Comparison of ENCODE assay signal across 8 mouse cellular contexts in genomic region chr16:18582426-18583148, GRCm38 (mm10). TPM values are rescaled to one million over a fixed set of nuclear protein-coding genes. Genes with fewer than 3 reads are reported as not detected.
DNase-seq lines count a peak whose midpoint lies in the region; ATAC-seq lines count a peak whose summit lies in the region.

No protein-coding gene starts in this region.

- WGBS in kidney, embryonic 16.5 days = 1% methylated on average over 58 of the region's 67 CpGs
- 2% methylated on average over 66 of the region's 67 CpGs for WGBS in embryonic facial prominence, embryonic 12.5 days
- 2% methylated on average over 67 of the region's 67 CpGs for WGBS in intestine, embryonic 16.5 days
- WGBS in neural tube, embryonic 13.5 days = under 1% methylated on average over 43 of the region's 67 CpGs

- DNase-seq in kidney, adult 11 months = no peak
- DNase-seq in natural killer cell, adult 2 months (ENCODE audit: low spot score in 2 of 2) = no peak
- no peak for DNase-seq in layer of hippocampus, adult 18-20 months (ENCODE audit: low spot score in 2 of 2)

- peak overlapping the region; percentile 43 for H3K4me3 ChIP-seq in kidney, embryonic 16.5 days (ENCODE audit: low read length)
- H3K4me3 ChIP-seq in embryonic facial prominence, embryonic 12.5 days = peak overlapping the region; percentile 36
- peak overlapping the region; percentile 48 for H3K4me3 ChIP-seq in intestine, embryonic 16.5 days (ENCODE audit: low read length)
- peak overlapping the region; percentile 36 for H3K4me3 ChIP-seq in neural tube, embryonic 13.5 days

- H3K4me2 ChIP-seq in kidney, embryonic 16.5 days (replicated peaks; ENCODE audit: low read depth, low read length) = peak overlapping the region; percentile 57
- H3K4me2 ChIP-seq in embryonic facial prominence, embryonic 12.5 days (replicated peaks) = peak overlapping the region; percentile 82
- H3K4me2 ChIP-seq in intestine, embryonic 16.5 days (ENCODE audit: low read depth, low read length) = peak overlapping the region; percentile 86
- peak overlapping the region; percentile 58 for H3K4me2 ChIP-seq in neural tube, embryonic 13.5 days

- H3K4me1 ChIP-seq in kidney, embryonic 16.5 days (ENCODE audit: insufficient read depth, low read length) = peaks cover 27% of the 10 kb centered on the region
- peaks cover 29% of the 10 kb centered on the region for H3K4me1 ChIP-seq in embryonic facial prominence, embryonic 12.5 days
- H3K4me1 ChIP-seq in intestine, embryonic 16.5 days (ENCODE audit: control insufficient read depth, insufficient read depth, low read length) = peaks cover 25% of the 10 kb centered on the region
- H3K4me1 ChIP-seq in neural tube, embryonic 13.5 days (replicated peaks) = peaks cover 33% of the 10 kb centered on the region

- H3K9me3 ChIP-seq in kidney, embryonic 16.5 days (ENCODE audit: low read length) = no peaks in the 10 kb centered on the region
- no peaks in the 10 kb centered on the region for H3K9me3 ChIP-seq in embryonic facial prominence, embryonic 12.5 days
- H3K9me3 ChIP-seq in intestine, embryonic 16.5 days (ENCODE audit: control insufficient read depth, low read length) = no peaks in the 10 kb centered on the region
- no peaks in the 10 kb centered on the region; the same call in 1 of the 2 replicates for H3K9me3 ChIP-seq in neural tube, embryonic 13.5 days

- no peaks in the 10 kb centered on the region for H3K36me3 ChIP-seq in kidney, embryonic 16.5 days (ENCODE audit: insufficient read depth, low read length)
- no peaks in the 10 kb centered on the region for H3K36me3 ChIP-seq in embryonic facial prominence, embryonic 12.5 days
- no peaks in the 10 kb centered on the region for H3K36me3 ChIP-seq in intestine, embryonic 16.5 days (ENCODE audit: control insufficient read depth, insufficient read depth, low read length)
- no peaks in the 10 kb centered on the region for H3K36me3 ChIP-seq in neural tube, embryonic 13.5 days

- ATAC-seq in kidney, embryonic 16.5 days (ENCODE audit: low FRiP score, low TSS enrichment) = no peak
- ATAC-seq in embryonic facial prominence, embryonic 12.5 days (ENCODE audit: insufficient number of reproducible peaks, insufficient read depth, low FRiP score, low TSS enrichment) = no peak
- ATAC-seq in intestine, embryonic 16.5 days = no peak
- no peak for ATAC-seq in neural tube, embryonic 13.5 days (ENCODE audit: low read depth)
- no peak for ATAC-seq in erythroid progenitor cell, adult 5-6 weeks (replicated peaks; ENCODE audit: low FRiP score, poor library complexity, severe bottlenecking)

- no peak overlapping the region for H3K27ac ChIP-seq in kidney, embryonic 16.5 days (ENCODE audit: low read length)
- 0 out of 2 replicates have a peak overlapping the region, but pooled peaks have one; percentile 41 for H3K27ac ChIP-seq in embryonic facial prominence, embryonic 12.5 days
- no peak overlapping the region for H3K27ac ChIP-seq in intestine, embryonic 16.5 days (ENCODE audit: low read length)
- no peak overlapping the region for H3K27ac ChIP-seq in neural tube, embryonic 13.5 days (replicated peaks)

- peaks cover 90% of the 10 kb centered on the region for H3K27me3 ChIP-seq in kidney, embryonic 16.5 days (ENCODE audit: insufficient read depth, low read length)
- H3K27me3 ChIP-seq in embryonic facial prominence, embryonic 12.5 days = peaks cover 92% of the 10 kb centered on the region
- H3K27me3 ChIP-seq in intestine, embryonic 16.5 days (replicated peaks; ENCODE audit: control insufficient read depth, insufficient read depth, low read length) = peaks cover 85% of the 10 kb centered on the region
- peaks cover 97% of the 10 kb centered on the region for H3K27me3 ChIP-seq in neural tube, embryonic 13.5 days

- H3K9ac ChIP-seq in kidney, embryonic 16.5 days (replicated peaks; ENCODE audit: low read length) = peak overlapping the region; percentile 32; the same call in 1 of the 2 replicates
- peak overlapping the region; percentile 28 for H3K9ac ChIP-seq in embryonic facial prominence, embryonic 12.5 days
- H3K9ac ChIP-seq in intestine, embryonic 16.5 days (ENCODE audit: low read depth, low read length) = peak overlapping the region; percentile 37; the same call in 1 of the 2 replicates
- H3K9ac ChIP-seq in neural tube, embryonic 13.5 days = no peak overlapping the region

RNA-seq across cellular contexts. Expression of gene Tbx1, which starts 7.9 kb away (rescaled TPM):
- polyA plus RNA-seq in kidney, embryonic 16.5 days (2015; fragmentation: Nextera tagmentation; extraction: Ambion mirVana) = 0.26 and 0.32 TPM in 2 replicates
- 19.6 and 21.9 TPM in 2 replicates for polyA plus RNA-seq in embryonic facial prominence, embryonic 12.5 days (2016; fragmentation: Nextera tagmentation; extraction: Ambion mirVana)
- polyA plus RNA-seq in intestine, embryonic 16.5 days (2015; fragmentation: Nextera tagmentation; extraction: Ambion mirVana) = 0.09 and 0.55 TPM in 2 replicates
- 1.5 and 2.2 TPM in 2 replicates for polyA plus RNA-seq in neural tube, embryonic 13.5 days (2015; fragmentation: Nextera tagmentation; extraction: Ambion mirVana)
- 1 to 10 TPM; 1.6 to 2.4 TPM for total RNA-seq in layer of hippocampus, adult 18-20 months (2021)
- not detected in 2 replicates for total RNA-seq in erythroid progenitor cell, adult 5-6 weeks (2015; ENCODE audit: low replicate concordance)
- not detected in 2 replicates for total RNA-seq in erythroid progenitor cell, adult 5-6 weeks (2017; ENCODE audit: low replicate concordance)

RNA-seq across cellular contexts. Expression of gene Gp1bb, which starts 39.6 kb away (rescaled TPM):
- 0.96 and 1.3 TPM in 2 replicates for polyA plus RNA-seq in kidney, embryonic 16.5 days (2015; fragmentation: Nextera tagmentation; extraction: Ambion mirVana)
- 4.3 and 4.7 TPM in 2 replicates for polyA plus RNA-seq in embryonic facial prominence, embryonic 12.5 days (2016; fragmentation: Nextera tagmentation; extraction: Ambion mirVana)
- 1.6 TPM in 2 replicates for polyA plus RNA-seq in intestine, embryonic 16.5 days (2015; fragmentation: Nextera tagmentation; extraction: Ambion mirVana)
- polyA plus RNA-seq in neural tube, embryonic 13.5 days (2015; fragmentation: Nextera tagmentation; extraction: Ambion mirVana) = 9.5 and 13.6 TPM in 2 replicates
- under 1 TPM in 1 of 2 experiments, not detected in 1; 0.97 TPM for total RNA-seq in layer of hippocampus, adult 18-20 months (2021)
- total RNA-seq in erythroid progenitor cell, adult 5-6 weeks (2015; ENCODE audit: low replicate concordance) = 1.7 TPM in 1 of 2 replicates, not detected in the other
- 0.51 TPM in 1 of 2 replicates, not detected in the other for total RNA-seq in erythroid progenitor cell, adult 5-6 weeks (2017; ENCODE audit: low replicate concordance)

RNA-seq across cellular contexts. Expression of gene Gm49601, which starts 43.6 kb away (rescaled TPM):
- polyA plus RNA-seq in kidney, embryonic 16.5 days (2015; fragmentation: Nextera tagmentation; extraction: Ambion mirVana) = 2.1 and 2.6 TPM in 2 replicates
- polyA plus RNA-seq in embryonic facial prominence, embryonic 12.5 days (2016; fragmentation: Nextera tagmentation; extraction: Ambion mirVana) = 8.1 and 10.4 TPM in 2 replicates
- 4.1 and 4.5 TPM in 2 replicates for polyA plus RNA-seq in intestine, embryonic 16.5 days (2015; fragmentation: Nextera tagmentation; extraction: Ambion mirVana)
- 14.1 and 19.2 TPM in 2 replicates for polyA plus RNA-seq in neural tube, embryonic 13.5 days (2015; fragmentation: Nextera tagmentation; extraction: Ambion mirVana)
- total RNA-seq in layer of hippocampus, adult 18-20 months (2021) = 100 to 1,000 TPM; 173 to 179 TPM
- 6.1 TPM in 1 of 2 replicates, not detected in the other for total RNA-seq in erythroid progenitor cell, adult 5-6 weeks (2015; ENCODE audit: low replicate concordance)
- 4.2 TPM in 1 of 2 replicates, not detected in the other for total RNA-seq in erythroid progenitor cell, adult 5-6 weeks (2017; ENCODE audit: low replicate concordance)

RNA-seq across cellular contexts. Expression of gene Sept5, which starts 47.2 kb away (rescaled TPM):
- polyA plus RNA-seq in kidney, embryonic 16.5 days (2015; fragmentation: Nextera tagmentation; extraction: Ambion mirVana) = 17.9 and 21.4 TPM in 2 replicates
- polyA plus RNA-seq in embryonic facial prominence, embryonic 12.5 days (2016; fragmentation: Nextera tagmentation; extraction: Ambion mirVana) = 45.5 and 47.2 TPM in 2 replicates
- polyA plus RNA-seq in intestine, embryonic 16.5 days (2015; fragmentation: Nextera tagmentation; extraction: Ambion mirVana) = 52.2 and 52.5 TPM in 2 replicates
- 163 and 189 TPM in 2 replicates for polyA plus RNA-seq in neural tube, embryonic 13.5 days (2015; fragmentation: Nextera tagmentation; extraction: Ambion mirVana)
- 100 to 1,000 TPM; 549 to 589 TPM for total RNA-seq in layer of hippocampus, adult 18-20 months (2021)
- total RNA-seq in erythroid progenitor cell, adult 5-6 weeks (2015; ENCODE audit: low replicate concordance) = 2.1 and 7.6 TPM in 2 replicates
- total RNA-seq in erythroid progenitor cell, adult 5-6 weeks (2017; ENCODE audit: low replicate concordance) = 11.2 TPM in 1 of 2 replicates, not detected in the other
